Mouse (Mus musculus): ENCODE measurements at regions not wholly inside any gene's neighbourhood (a gene's known extent, or its start where the extent isn't known, plus 50 kb on each side); places are given as distances from the start of the nearest gene placed in this dataset.

- no peak for DNase-seq
These were observed 1161.5 kb upstream of the Apob start for GRCm38 (mm10) chr12:6815775-6816577.

- DNase-seq: no peak
These were observed 1144.5 kb upstream of the Apob start for GRCm38 (mm10) chr12:6832933-6833332.

- no peak for DNase-seq
These were observed 1139.9 kb upstream of the Apob start for GRCm38 (mm10) chr12:6837581-6837980.

- no peak for DNase-seq
These were observed 1129.0 kb upstream of the Apob start for GRCm38 (mm10) chr12:6848483-6848882.

GRCm38 (mm10) chr12:6865916-6866315, 1111.5 kb upstream of the Apob start:
- peak; percentile 51 to 59 for DNase-seq

All from cerebellum, postnatal 10 days (tissue).